Mouse (Mus musculus): ENCODE measurements around the gene 2510002D24Rik. TPM values are rescaled to one million over a fixed set of nuclear protein-coding genes. Genes with fewer than 3 reads are reported as not detected.
A peak's percentile ranks its signal among the peaks of the same experiment; 100 is the strongest.
"Not testable (repeated sequence)": the region's sequence is repeated elsewhere in the genome, so short reads cannot be mapped to it uniquely, and the experiment has no call there.

Gene 2510002D24Rik
- polyA plus RNA-seq, 1 experiment from 2014 or later = 23.8 TPM

DNA sequence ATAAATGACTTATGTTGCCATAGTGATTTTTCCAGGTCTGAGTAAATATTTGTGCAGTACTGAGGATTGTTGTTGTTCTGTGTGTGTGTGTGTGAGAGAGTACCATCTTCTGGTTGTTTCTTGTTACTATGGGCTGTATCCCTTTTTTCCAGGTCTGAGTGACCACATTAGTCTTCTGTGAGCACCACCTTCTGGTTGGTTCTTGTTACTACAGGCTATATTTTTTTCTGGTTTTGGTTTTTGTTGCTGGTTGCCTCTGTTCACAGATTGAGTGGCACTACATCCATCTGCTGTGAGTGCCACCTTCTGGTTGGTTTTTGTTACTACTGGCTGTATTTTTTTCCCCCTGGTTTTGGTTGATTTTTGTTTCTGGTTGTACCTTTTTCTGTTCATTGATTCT, 22.2 kb downstream of the 2510002D24Rik start:
- H3K4me1 ChIP-seq (replicated peaks) = no peaks in the 10 kb centered on the region
- no peaks in the 10 kb centered on the region for H3K27me3 ChIP-seq
- H3K4me2 ChIP-seq = no peak overlapping the region
- H3K36me3 ChIP-seq = no peaks in the 10 kb centered on the region
- no peak overlapping the region for H3K4me3 ChIP-seq (replicated peaks)
- no peak overlapping the region for H3K27ac ChIP-seq
- peak; percentile 8 for DNase-seq
- ATAC-seq (ENCODE audit: low read depth) = no peak
- peaks cover 8% of the 10 kb centered on the region; the same call in 1 of the 2 replicates for H3K9me3 ChIP-seq (replicated peaks)
- no peak overlapping the region for H3K9ac ChIP-seq

DNA sequence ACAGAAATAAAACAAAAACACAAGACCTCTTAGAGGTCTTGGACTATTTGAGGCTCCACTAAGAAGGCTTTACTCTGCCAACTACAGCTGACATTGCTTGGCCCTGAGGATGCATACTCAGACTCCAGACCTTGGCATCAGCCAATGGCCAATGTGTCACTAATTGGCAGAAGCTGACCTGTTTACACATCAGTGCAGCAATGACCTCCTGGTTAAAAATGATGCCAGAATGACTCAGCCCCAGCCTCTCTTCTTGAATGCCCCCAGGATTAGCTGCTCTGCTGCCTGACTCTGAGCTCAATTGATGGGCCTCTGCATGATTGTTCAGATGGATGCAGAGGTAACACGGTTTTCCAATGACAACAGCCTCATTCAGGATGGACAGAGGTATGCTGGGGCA, 23.8 kb downstream of the 2510002D24Rik start:
- Histone ChIP-seq H3K4me2 (no peak overlapping the region), H3K27me3 (no peaks in the 10 kb centered on the region), H3K27ac (no peak overlapping the region), H3K9me3 (replicated peaks) (peaks cover 8% of the 10 kb centered on the region; the same call in 1 of the 2 replicates), H3K4me3 (replicated peaks) (no peak overlapping the region), H3K4me1 (replicated peaks) (no peaks in the 10 kb centered on the region), H3K36me3 (no peaks in the 10 kb centered on the region), H3K9ac (no peak overlapping the region)
- WGBS (ENCODE audit: insufficient replicate concordance) = 51% methylated on average over 1 of the region's 1 CpGs
- no peak for ATAC-seq (ENCODE audit: low read depth)
- no peak for DNase-seq

DNA sequence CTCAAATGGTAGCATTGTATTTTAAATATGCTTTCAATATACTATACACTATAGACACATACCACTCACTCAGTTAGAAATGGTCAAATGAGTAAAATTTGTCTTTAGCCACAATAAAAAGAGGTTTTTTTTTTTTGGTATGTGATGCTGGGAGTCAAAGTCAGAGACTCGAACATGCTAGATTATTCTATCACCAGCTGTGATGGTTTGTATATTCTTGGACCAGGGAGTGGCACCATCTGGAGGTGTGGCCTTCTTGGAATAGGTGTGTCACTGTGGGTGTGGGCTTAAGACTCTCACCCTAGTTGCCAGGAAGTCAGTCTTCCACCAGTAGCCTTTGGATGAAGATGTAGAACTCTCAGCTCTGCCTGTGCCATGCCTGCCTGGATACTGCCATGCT, 34.1 kb downstream of the 2510002D24Rik start:
- peaks cover 34% of the 10 kb centered on the region for H3K4me1 ChIP-seq (replicated peaks)
- DNase-seq = peak; percentile 46
- H3K4me2 ChIP-seq = 0 out of 2 replicates have a peak overlapping the region, but pooled peaks have one; percentile 26
- ATAC-seq (ENCODE audit: low read depth) = peak; percentile 43; the same call in 1 of the 2 replicates
- H3K4me3 ChIP-seq (replicated peaks); H3K9me3 ChIP-seq (replicated peaks); H3K9ac ChIP-seq; H3K27me3 ChIP-seq: not testable (repeated sequence)
- 37% methylated on average over 1 of the region's 1 CpGs for WGBS (ENCODE audit: insufficient replicate concordance)
- peaks cover 44% of the 10 kb centered on the region for H3K36me3 ChIP-seq
- H3K27ac ChIP-seq = peak overlapping the region; percentile 64; the same call in 1 of the 2 replicates

GRCm38 (mm10) chr16:18876091-18876441, 39.7 kb downstream of the 2510002D24Rik start:
- Histone ChIP-seq H3K27ac (peak overlapping the region; percentile 98), H3K9me3 (replicated peaks) (no peaks in the 10 kb centered on the region), H3K4me3 (replicated peaks) (peak overlapping the region; percentile 97), H3K9ac (peak overlapping the region; percentile 94), H3K27me3 (no peaks in the 10 kb centered on the region), H3K36me3 (peaks cover 56% of the 10 kb centered on the region), H3K4me2 (peak overlapping the region; percentile 96), H3K4me1 (replicated peaks) (peaks cover 65% of the 10 kb centered on the region)
- ATAC-seq (ENCODE audit: low read depth) (no peak), DNase-seq (no peak)
- WGBS (ENCODE audit: insufficient replicate concordance) = under 1% methylated on average over 17 of the region's 17 CpGs

DNA sequence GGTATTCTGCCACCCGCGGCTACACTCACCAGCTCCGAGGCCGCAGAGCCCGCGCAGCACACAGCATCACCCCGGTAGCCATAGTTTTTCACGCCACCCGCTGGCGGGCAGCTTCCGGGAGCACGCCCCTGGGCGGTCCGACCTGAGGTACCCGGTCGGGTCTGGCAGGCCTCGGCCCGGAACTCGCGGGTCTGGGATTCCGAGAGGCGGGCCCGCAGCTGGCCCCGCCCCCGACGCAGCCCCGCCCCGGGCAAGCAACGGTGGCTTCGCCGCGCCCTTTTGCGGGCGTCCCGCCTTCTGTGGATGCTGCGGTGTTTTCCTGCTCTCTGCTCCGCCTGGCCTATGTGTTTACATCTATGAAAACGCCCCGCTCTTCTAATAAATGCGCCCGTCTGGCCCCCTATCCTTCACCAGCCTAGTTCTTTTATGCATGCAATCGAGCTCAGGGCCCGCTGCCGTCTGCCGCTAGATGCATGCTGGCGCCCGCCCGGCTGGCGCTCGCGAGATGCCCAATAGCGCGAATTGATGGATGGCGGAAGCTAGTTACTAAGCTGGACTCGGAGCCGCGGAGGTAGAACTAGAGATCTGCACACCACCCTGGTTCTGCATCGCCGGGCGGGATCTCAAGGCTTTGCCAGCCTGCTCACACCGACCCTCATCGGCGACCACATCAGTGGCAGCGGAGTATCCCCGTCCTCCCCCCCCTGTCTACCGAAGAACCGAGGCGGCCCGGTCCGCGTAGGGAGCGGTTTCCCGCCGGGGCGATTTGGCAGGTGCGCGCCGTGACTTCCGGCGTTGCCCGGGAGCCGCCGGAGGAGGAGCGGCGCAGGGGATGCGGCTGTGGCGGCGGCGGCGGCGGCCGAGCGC, 40.3 kb downstream of the 2510002D24Rik start, which contains the start of the genes Mrpl40 and Hira:
Mrpl40 (minus strand) TSS at position 421 of the 867 bp plus-strand sequence.
Hira (plus strand) TSS at position 596 of the 867 bp plus-strand sequence.
- peaks cover 55% of the 10 kb centered on the region for H3K36me3 ChIP-seq
- H3K9ac ChIP-seq = peak within 1 kb of the TSS; percentile 94
- peak; percentile 96 for DNase-seq
- H3K4me3 ChIP-seq (replicated peaks) = peak within 1 kb of the TSS; percentile 97
- no peaks in the 10 kb centered on the region for H3K9me3 ChIP-seq (replicated peaks)
- peaks cover 63% of the 10 kb centered on the region for H3K4me1 ChIP-seq (replicated peaks)
- ATAC-seq (ENCODE audit: low read depth) = peak; percentile 94
- WGBS (ENCODE audit: insufficient replicate concordance) = under 1% methylated on average over 85 of the region's 93 CpGs
- peak within 1 kb of the TSS; percentile 98 for H3K27ac ChIP-seq
- no peaks in the 10 kb centered on the region for H3K27me3 ChIP-seq
- H3K4me2 ChIP-seq = peak within 1 kb of the TSS; percentile 96

DNA sequence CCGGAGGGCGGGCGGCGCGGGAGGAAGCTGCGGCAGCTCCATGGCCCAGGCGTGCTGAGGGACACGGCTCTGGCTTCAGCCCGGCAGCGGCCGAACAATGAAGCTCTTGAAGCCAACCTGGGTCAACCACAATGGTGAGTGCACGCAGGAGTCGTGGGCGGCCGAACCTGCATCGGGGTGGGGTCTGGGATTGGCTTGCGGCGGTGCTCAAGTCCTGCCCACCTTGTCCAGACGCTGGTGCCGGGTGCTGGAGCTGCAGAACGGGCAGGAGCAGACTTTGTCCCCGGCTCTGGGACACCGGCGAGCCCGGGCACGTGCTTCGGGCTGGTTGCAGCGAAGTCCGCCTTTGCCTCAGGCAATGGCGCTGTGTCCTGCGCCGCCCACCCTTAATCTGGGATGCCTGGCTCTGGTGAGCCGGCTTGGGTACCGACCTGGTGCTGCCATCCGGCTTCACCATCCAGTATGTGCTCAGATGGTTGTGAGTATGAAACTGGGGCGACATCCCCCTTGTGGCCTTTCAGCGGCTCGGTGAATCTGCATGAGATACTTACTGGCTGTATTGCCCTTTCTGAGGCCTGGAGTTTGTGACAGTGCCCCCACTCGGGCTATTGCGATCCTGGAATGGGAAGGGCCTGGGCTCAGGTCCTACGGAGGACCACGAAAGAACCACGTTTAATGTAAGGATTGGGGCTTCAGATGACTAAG, 41.2 kb downstream of the 2510002D24Rik start:
- ATAC-seq (ENCODE audit: low read depth) = peak; percentile 11
- peak overlapping the region; percentile 97 for H3K4me3 ChIP-seq (replicated peaks)
- H3K4me2 ChIP-seq = peak overlapping the region; percentile 96
- peak overlapping the region; percentile 94 for H3K9ac ChIP-seq
- under 1% methylated on average over 43 of the region's 43 CpGs for WGBS (ENCODE audit: insufficient replicate concordance)
- peak overlapping the region; percentile 98 for H3K27ac ChIP-seq
- peak; percentile 57 for DNase-seq
- H3K36me3 ChIP-seq = peaks cover 49% of the 10 kb centered on the region
- H3K4me1 ChIP-seq (replicated peaks) = peaks cover 59% of the 10 kb centered on the region
- no peaks in the 10 kb centered on the region for H3K9me3 ChIP-seq (replicated peaks)
- H3K27me3 ChIP-seq = no peaks in the 10 kb centered on the region

GRCm38 (mm10) chr16:18878091-18878720, 41.8 kb downstream of the 2510002D24Rik start:
- Histone ChIP-seq H3K9me3 (replicated peaks) (no peaks in the 10 kb centered on the region), H3K36me3 (peaks cover 42% of the 10 kb centered on the region), H3K4me2 (peak overlapping the region; percentile 96), H3K4me1 (replicated peaks) (peaks cover 61% of the 10 kb centered on the region), H3K27me3 (no peaks in the 10 kb centered on the region), H3K9ac (peak overlapping the region; percentile 94), H3K4me3 (replicated peaks) (peak overlapping the region; percentile 97), H3K27ac (peak overlapping the region; percentile 98)
- ATAC-seq (ENCODE audit: low read depth) (no peak), DNase-seq (no peak)
- WGBS (ENCODE audit: insufficient replicate concordance) = 15% methylated on average over 20 of the region's 20 CpGs

- H3K36me3 ChIP-seq = peaks cover 30% of the 10 kb centered on the region
- no peak overlapping the region for H3K4me2 ChIP-seq
- peaks cover 49% of the 10 kb centered on the region for H3K4me1 ChIP-seq (replicated peaks)
- H3K27ac ChIP-seq = no peak overlapping the region
- H3K27me3 ChIP-seq = no peaks in the 10 kb centered on the region
- H3K9me3 ChIP-seq (replicated peaks) = no peaks in the 10 kb centered on the region
- DNase-seq (no peak), ATAC-seq (ENCODE audit: low read depth) (no peak)
- H3K9ac ChIP-seq = no peak overlapping the region
- no peak overlapping the region for H3K4me3 ChIP-seq (replicated peaks)
These were observed 47.7 kb downstream of the 2510002D24Rik start for GRCm38 (mm10) chr16:18884044-18884443.

Other genes starting within 250 kb of the 2510002D24Rik start
- gene Tbx1, start 245.9 kb upstream of the 2510002D24Rik start, polyA plus RNA-seq (2015; fragmentation: Nextera tagmentation; extraction: Ambion mirVana) = 0.05 TPM in 1 of 2 replicates, not detected in the other
- gene Gp1bb, start 214.2 kb upstream of the 2510002D24Rik start, polyA plus RNA-seq (2015; fragmentation: Nextera tagmentation; extraction: Ambion mirVana) = 25.2 and 32.4 TPM in 2 replicates
- gene Gm49601, start 210.2 kb upstream of the 2510002D24Rik start, polyA plus RNA-seq (2015; fragmentation: Nextera tagmentation; extraction: Ambion mirVana) = 0.14 and 0.78 TPM in 2 replicates
- 2.4 and 2.6 TPM in 2 replicates for gene Sept5, start 206.6 kb upstream of the 2510002D24Rik start, polyA plus RNA-seq (2015; fragmentation: Nextera tagmentation; extraction: Ambion mirVana)
- 7.8 and 8.3 TPM in 2 replicates for gene Cldn5, start 59.7 kb upstream of the 2510002D24Rik start, polyA plus RNA-seq (2015; fragmentation: Nextera tagmentation; extraction: Ambion mirVana)
- gene Ufd1, start 24.8 kb upstream of the 2510002D24Rik start, polyA plus RNA-seq (2015; fragmentation: Nextera tagmentation; extraction: Ambion mirVana) = 47.0 and 53.3 TPM in 2 replicates
- 46.2 and 51.5 TPM in 2 replicates for gene Cdc45, start 24.6 kb upstream of the 2510002D24Rik start, polyA plus RNA-seq (2015; fragmentation: Nextera tagmentation; extraction: Ambion mirVana)
- gene Gm28539, start within 50 bp of the 2510002D24Rik start, polyA plus RNA-seq (2015; fragmentation: Nextera tagmentation; extraction: Ambion mirVana) = not detected in 2 replicates
- gene Mrpl40, start 40.3 kb downstream of the 2510002D24Rik start, polyA plus RNA-seq (2015; fragmentation: Nextera tagmentation; extraction: Ambion mirVana) = 84.7 and 88.8 TPM in 2 replicates
- 7.9 and 9.1 TPM in 2 replicates for gene Hira, start 40.5 kb downstream of the 2510002D24Rik start, polyA plus RNA-seq (2015; fragmentation: Nextera tagmentation; extraction: Ambion mirVana)

Data from liver, embryonic 13.5 days (tissue).